Comparison of ENCODE assay signal across 22 mouse cellular contexts in genomic region chrX:137687974-137688373, GRCm38 (mm10).
"Had no signal": no experiment of that assay in that cellular context is flagged by ENCODE, and none has a peak within 500 bp of the region (broad histone marks: within the 10 kb centered on the region; RNA-seq: fewer than 3 reads in every experiment).

No protein-coding gene starts in this region.

- H3K27me3 ChIP-seq: heart, embryonic 13.5 days; heart, embryonic 15.5 days; hindbrain, embryonic 13.5 days; hindbrain, embryonic 15.5 days; kidney, embryonic 15.5 days; limb, embryonic 12.5 days; liver, embryonic 13.5 days had no signal

- H3K36me3 ChIP-seq: heart, embryonic 13.5 days; heart, embryonic 15.5 days; hindbrain, embryonic 13.5 days; hindbrain, embryonic 15.5 days; kidney, embryonic 15.5 days; limb, embryonic 10.5 days; limb, embryonic 12.5 days; liver, embryonic 13.5 days had no signal

- DNase-seq: gastrocnemius, postnatal 14 days; gastrocnemius, postnatal 36 days; heart, adult 11 months; heart, adult 2 months; heart, postnatal 14 days; heart, postnatal 4 days; kidney, adult 11 months; kidney, adult 2 months; kidney, adult 9 months; kidney, postnatal 14 days; kidney, postnatal 4 days; liver; liver, embryonic 13.5 days had no signal

- ATAC-seq: hindbrain, postnatal 0 days; intestine, embryonic 16.5 days had no signal
